Mouse (Mus musculus): ENCODE data around the gene Il18bp. TPM values are rescaled to one million over a fixed set of nuclear protein-coding genes. Genes with fewer than 3 reads are reported as not detected.

Gene Il18bp
- total and polyA plus RNA-seq, 2 experiments from 2014 or later: 2.8 to 11.2 TPM

DNA sequence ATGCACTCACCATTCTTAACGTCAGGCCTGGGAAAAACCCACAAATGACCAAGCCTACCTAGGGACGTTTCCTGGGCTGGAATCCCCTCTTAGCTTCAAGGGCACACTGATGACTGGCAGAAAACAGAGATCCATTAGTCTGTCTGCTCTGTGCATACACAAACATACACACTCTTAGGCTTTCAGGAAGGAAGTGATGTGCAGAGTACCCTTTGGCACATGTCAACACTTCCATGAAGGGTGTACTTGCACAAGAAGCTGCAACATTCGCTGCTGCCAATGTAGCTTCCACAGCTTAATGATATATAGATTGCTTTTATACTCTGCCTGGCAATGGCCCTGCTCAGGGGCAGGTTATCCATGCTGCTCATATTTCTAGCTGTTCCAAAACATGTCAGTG, 872 bp upstream of the Il18bp start:
- H3K9ac ChIP-seq: no peak overlapping the region
- H3K9me3 ChIP-seq (ENCODE audit: low read length): no peaks in the 10 kb centered on the region
- peaks cover 81% of the 10 kb centered on the region for H3K36me3 ChIP-seq (ENCODE audit: insufficient read depth)
- DNase-seq (no peak), ATAC-seq (no peak)
- no peak for TF ChIP-seq CTCF (IDR thresholded peaks at IDR 0.05; ENCODE audit: low read depth)
- H3K4me3 ChIP-seq (ENCODE audit: low read depth, low read length): no peak overlapping the region
- no peak overlapping the region for H3K4me2 ChIP-seq (ENCODE audit: low read depth)
- H3K27me3 ChIP-seq (ENCODE audit: insufficient read depth, low read length): no peaks in the 10 kb centered on the region
- H3K4me1 ChIP-seq (ENCODE audit: insufficient read depth): no peaks in the 10 kb centered on the region
- 71% methylated on average over 3 of the region's 3 CpGs for WGBS
- no peak overlapping the region for H3K27ac ChIP-seq (ENCODE audit: low read depth, low read length)

DNA sequence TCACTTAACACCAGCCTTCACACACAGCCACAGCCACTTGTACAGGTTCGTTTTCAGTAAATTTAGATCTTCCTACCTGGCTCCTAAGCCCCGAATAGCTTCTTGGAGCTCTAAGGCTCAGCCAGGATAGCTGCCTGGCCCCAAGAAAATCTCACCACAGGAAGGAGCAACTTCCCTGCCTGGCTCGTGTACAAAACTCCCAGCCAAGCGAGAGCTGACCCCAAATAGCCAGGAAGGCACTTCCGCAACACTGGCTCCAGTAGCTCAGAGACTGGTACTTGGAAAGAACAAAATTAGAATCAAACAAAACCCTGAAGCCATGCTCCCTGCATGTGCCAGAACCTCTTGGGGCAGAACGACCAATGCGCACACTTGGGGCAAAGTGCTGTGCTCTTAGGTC, 456 bp downstream of the Il18bp start:
- Histone ChIP-seq H3K9me3 (ENCODE audit: low read length) (no peaks in the 10 kb centered on the region), H3K27ac (ENCODE audit: low read depth, low read length) (no peak overlapping the region), H3K4me1 (ENCODE audit: insufficient read depth) (no peaks in the 10 kb centered on the region), H3K36me3 (ENCODE audit: insufficient read depth) (peaks cover 84% of the 10 kb centered on the region), H3K4me3 (ENCODE audit: low read depth, low read length) (no peak overlapping the region), H3K9ac (no peak overlapping the region), H3K27me3 (ENCODE audit: insufficient read depth, low read length) (no peaks in the 10 kb centered on the region), H3K4me2 (ENCODE audit: low read depth) (no peak overlapping the region)
- DNase-seq (no peak), ATAC-seq (no peak)
- 79% methylated on average over 7 of the region's 7 CpGs for WGBS
- TF ChIP-seq CTCF (IDR thresholded peaks at IDR 0.05; ENCODE audit: low read depth): no peak

GRCm38 (mm10) chr7:102017452-102017851, 1.0 kb downstream of the Il18bp start:
- no peaks in the 10 kb centered on the region for H3K27me3 ChIP-seq (ENCODE audit: insufficient read depth, low read length)
- WGBS: 89% methylated on average over 5 of the region's 5 CpGs

GRCm38 (mm10) chr7:102016936-102017335, 1.6 kb downstream of the Il18bp start:
- no peak for TF ChIP-seq CTCF (IDR thresholded peaks at IDR 0.05; ENCODE audit: low read depth)
- Histone ChIP-seq H3K36me3 (ENCODE audit: insufficient read depth) (peaks cover 86% of the 10 kb centered on the region), H3K4me3 (ENCODE audit: low read depth, low read length) (no peak overlapping the region), H3K27ac (ENCODE audit: low read depth, low read length) (no peak overlapping the region), H3K9me3 (ENCODE audit: low read length) (no peaks in the 10 kb centered on the region), H3K4me2 (ENCODE audit: low read depth) (no peak overlapping the region), H3K27me3 (ENCODE audit: insufficient read depth, low read length) (no peaks in the 10 kb centered on the region), H3K4me1 (ENCODE audit: insufficient read depth) (no peaks in the 10 kb centered on the region), H3K9ac (no peak overlapping the region)
- 81% methylated on average over 4 of the region's 4 CpGs for WGBS
- DNase-seq (no peak), ATAC-seq (no peak)

More at GRCm38 (mm10) chr7:102017452-102017851, 1.0 kb downstream of the Il18bp start:
- Histone ChIP-seq H3K9ac (no peak overlapping the region), H3K27ac (ENCODE audit: low read depth, low read length) (no peak overlapping the region), H3K4me3 (ENCODE audit: low read depth, low read length) (no peak overlapping the region), H3K4me1 (ENCODE audit: insufficient read depth) (no peaks in the 10 kb centered on the region), H3K4me2 (ENCODE audit: low read depth) (no peak overlapping the region), H3K9me3 (ENCODE audit: low read length) (no peaks in the 10 kb centered on the region), H3K36me3 (ENCODE audit: insufficient read depth) (peaks cover 84% of the 10 kb centered on the region)
- ATAC-seq: no peak
- no peak for TF ChIP-seq CTCF (IDR thresholded peaks at IDR 0.05; ENCODE audit: low read depth)
- DNase-seq: no peak

- ATAC-seq (no peak), DNase-seq (no peak)
- Histone ChIP-seq H3K4me2 (ENCODE audit: low read depth) (no peak overlapping the region), H3K4me3 (ENCODE audit: low read depth, low read length) (no peak overlapping the region), H3K36me3 (ENCODE audit: insufficient read depth) (peaks cover 98% of the 10 kb centered on the region), H3K27me3 (ENCODE audit: insufficient read depth, low read length) (no peaks in the 10 kb centered on the region), H3K27ac (ENCODE audit: low read depth, low read length) (no peak overlapping the region), H3K9me3 (ENCODE audit: low read length) (no peaks in the 10 kb centered on the region), H3K9ac (no peak overlapping the region), H3K4me1 (ENCODE audit: insufficient read depth) (no peaks in the 10 kb centered on the region)
- 89% methylated on average over 2 of the region's 2 CpGs for WGBS
- no peak for TF ChIP-seq CTCF (IDR thresholded peaks at IDR 0.05; ENCODE audit: low read depth)
Observed at GRCm38 (mm10) chr7:102014995-102015394, 3.5 kb downstream of the Il18bp start.

GRCm38 (mm10) chr7:102013416-102013815, 5.1 kb downstream of the Il18bp start:
- no peaks in the 10 kb centered on the region for H3K27me3 ChIP-seq (ENCODE audit: insufficient read depth, low read length)
- H3K9ac ChIP-seq: no peak overlapping the region
- H3K27ac ChIP-seq (ENCODE audit: low read depth, low read length): no peak overlapping the region
- DNase-seq (no peak), ATAC-seq (no peak)
- TF ChIP-seq CTCF (IDR thresholded peaks at IDR 0.05; ENCODE audit: low read depth): no peak
- H3K4me1 ChIP-seq (ENCODE audit: insufficient read depth): no peaks in the 10 kb centered on the region
- H3K4me2 ChIP-seq (ENCODE audit: low read depth): no peak overlapping the region
- H3K4me3 ChIP-seq (ENCODE audit: low read depth, low read length): no peak overlapping the region
- 90% methylated on average over 8 of the region's 8 CpGs for WGBS
- no peaks in the 10 kb centered on the region for H3K9me3 ChIP-seq (ENCODE audit: low read length)
- peaks cover 99% of the 10 kb centered on the region for H3K36me3 ChIP-seq (ENCODE audit: insufficient read depth)

- TF ChIP-seq CTCF (IDR thresholded peaks at IDR 0.05; ENCODE audit: low read depth): no peak
- no peak for DNase-seq
- Histone ChIP-seq H3K9me3 (ENCODE audit: low read length) (no peaks in the 10 kb centered on the region), H3K9ac (no peak overlapping the region), H3K27me3 (ENCODE audit: insufficient read depth, low read length) (no peaks in the 10 kb centered on the region), H3K36me3 (ENCODE audit: insufficient read depth) (peaks cover 92% of the 10 kb centered on the region), H3K27ac (ENCODE audit: low read depth, low read length) (no peak overlapping the region), H3K4me2 (ENCODE audit: low read depth) (no peak overlapping the region), H3K4me3 (ENCODE audit: low read depth, low read length) (no peak overlapping the region), H3K4me1 (ENCODE audit: insufficient read depth) (no peaks in the 10 kb centered on the region)
- WGBS: 88% methylated on average over 9 of the region's 9 CpGs
- ATAC-seq: peak; percentile 9; the same call in 1 of the 2 replicates
Observed at GRCm38 (mm10) chr7:102011855-102012254, 6.6 kb downstream of the Il18bp start.

DNA sequence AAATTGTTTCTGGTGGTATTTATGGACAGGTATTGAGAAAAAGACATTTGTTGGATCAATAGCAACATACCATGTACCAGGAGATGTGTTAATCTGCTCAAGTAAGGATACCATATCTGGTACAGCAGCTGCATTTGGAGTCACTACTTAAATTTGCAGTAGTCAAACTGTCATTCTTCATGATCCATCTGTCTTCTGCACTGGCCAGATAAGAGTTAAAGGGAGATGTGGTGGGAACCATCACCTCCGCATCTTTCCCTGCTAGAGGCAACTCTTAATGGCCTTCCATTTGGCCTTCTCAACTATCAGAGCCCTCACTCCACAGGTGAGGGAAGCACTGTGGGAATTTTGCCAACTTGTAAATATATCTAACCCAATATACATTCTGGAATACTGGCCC, 12.0 kb downstream of the Il18bp start:
- DNase-seq (no peak), ATAC-seq (no peak)
- Histone ChIP-seq H3K9me3 (ENCODE audit: low read length) (no peaks in the 10 kb centered on the region), H3K4me2 (ENCODE audit: low read depth) (no peak overlapping the region), H3K27me3 (ENCODE audit: insufficient read depth, low read length) (no peaks in the 10 kb centered on the region), H3K9ac (no peak overlapping the region), H3K4me3 (ENCODE audit: low read depth, low read length) (no peak overlapping the region), H3K36me3 (ENCODE audit: insufficient read depth) (peaks cover 80% of the 10 kb centered on the region), H3K27ac (ENCODE audit: low read depth, low read length) (no peak overlapping the region), H3K4me1 (ENCODE audit: insufficient read depth) (no peaks in the 10 kb centered on the region)
- WGBS: 91% methylated on average over 1 of the region's 1 CpGs
- TF ChIP-seq CTCF (IDR thresholded peaks at IDR 0.05; ENCODE audit: low read depth): no peak
